Mouse (Mus musculus) liver, adult 2 months (tissue): ENCODE results near the gene Olfr573-ps1.

Source experiments
- CTCF ChIP-seq: fragments of 200-500 bp; IDR thresholded peaks from 2 replicates; pipeline ENCODE4 v1.5.1; 2011; ENCODE audit warnings: low read depth, low read length, control low read depth
- POLR2A ChIP-seq: fragments of 200-500 bp; IDR thresholded peaks from 2 replicates; pipeline ENCODE4 v1.6.1; 2011; ENCODE audit warnings: low read length, control low read depth; ENCODE audit not compliant: insufficient read depth; ENCODE audit errors: extremely low read depth

DNA sequence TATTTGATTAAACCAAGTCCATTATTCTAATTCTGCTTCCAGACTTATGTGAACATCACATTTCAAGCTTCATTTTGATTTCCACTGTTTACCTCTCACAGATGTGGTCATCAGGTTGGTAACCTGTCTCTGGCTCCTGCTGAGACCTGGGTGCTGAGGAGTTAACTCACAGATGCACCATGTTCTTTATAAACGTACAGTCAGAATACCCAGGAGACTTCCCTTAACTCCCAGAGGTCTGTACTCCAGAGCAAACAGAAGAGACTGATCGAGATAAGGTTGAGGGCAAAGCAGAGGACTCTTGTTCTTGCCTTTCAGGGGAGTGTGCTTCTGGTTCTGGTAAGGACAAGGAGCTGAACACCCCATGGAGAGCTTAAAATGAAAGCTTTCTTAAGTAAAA lies 20.0 kb upstream of the Olfr573-ps1 start, which contains the start of gene Olfr576:
- TF ChIP-seq CTCF (no peak), POLR2A (no peak)
